Mouse (Mus musculus) cortical plate, adult 2 months (tissue): ENCODE measurements at regions not wholly inside any gene's neighbourhood (a gene's known extent, or its start where the extent isn't known, plus 50 kb on each side); places are given as distances from the start of the nearest gene placed in this dataset.

Experiments
- CTCF ChIP-seq: fragments of 200-500 bp; IDR thresholded peaks from 2 replicates; pipeline ENCODE4 v1.5.1; 2011; ENCODE audit warnings: mild to moderate bottlenecking, control low read depth, low read length; ENCODE audit not compliant: insufficient read depth; ENCODE audit errors: extremely low read depth
- POLR2A ChIP-seq: fragments of 200-500 bp; IDR thresholded peaks from 2 replicates; pipeline ENCODE4 v1.6.1; 2011; ENCODE audit warnings: mild to moderate bottlenecking, low read length, control low read depth; ENCODE audit not compliant: insufficient read depth; ENCODE audit errors: extremely low read depth

DNA sequence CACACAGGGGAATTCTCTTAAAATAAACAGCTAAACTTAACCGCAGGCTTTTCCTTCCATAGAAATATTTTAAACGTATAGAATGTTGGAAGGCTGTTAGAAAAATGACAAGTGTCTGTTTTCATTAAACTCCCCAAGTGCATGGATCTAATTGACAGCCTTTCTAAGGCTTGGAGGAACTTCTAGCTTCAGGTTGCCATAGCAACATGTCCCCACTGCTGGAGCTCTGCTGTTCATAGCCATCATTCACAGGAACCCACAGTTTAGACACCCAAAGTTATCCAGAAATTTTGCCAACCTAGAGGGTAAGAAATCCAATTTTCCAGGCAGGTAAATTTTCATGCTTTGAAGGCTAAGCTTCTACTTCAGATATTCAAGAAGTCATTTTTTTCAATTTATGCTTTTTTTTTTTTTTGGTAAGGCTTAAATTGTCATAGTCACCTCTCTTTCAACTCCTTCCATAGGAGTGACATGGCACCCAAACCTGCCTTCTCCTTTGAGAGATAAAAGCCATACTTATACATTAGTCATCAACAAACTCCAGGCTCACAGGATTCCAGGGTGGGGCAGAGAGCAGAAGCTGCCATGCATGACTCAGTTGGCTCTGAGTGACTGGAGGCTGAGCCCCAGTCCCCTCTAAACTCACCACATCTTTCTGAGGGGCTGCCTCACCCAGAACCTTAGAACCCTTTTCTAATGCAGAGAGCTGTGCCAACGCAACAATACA is 385.1 kb downstream of the Ccser2 start:
- no peak for TF ChIP-seq POLR2A
- no peak for TF ChIP-seq CTCF
